Mouse (Mus musculus): ENCODE results near the gene Panx1. TPM values are rescaled to one million over a fixed set of nuclear protein-coding genes. Genes with fewer than 3 reads are reported as not detected.

The Panx1 gene
- polyA plus RNA-seq, 1 experiment from 2014 or later, result 30.3 TPM

DNA sequence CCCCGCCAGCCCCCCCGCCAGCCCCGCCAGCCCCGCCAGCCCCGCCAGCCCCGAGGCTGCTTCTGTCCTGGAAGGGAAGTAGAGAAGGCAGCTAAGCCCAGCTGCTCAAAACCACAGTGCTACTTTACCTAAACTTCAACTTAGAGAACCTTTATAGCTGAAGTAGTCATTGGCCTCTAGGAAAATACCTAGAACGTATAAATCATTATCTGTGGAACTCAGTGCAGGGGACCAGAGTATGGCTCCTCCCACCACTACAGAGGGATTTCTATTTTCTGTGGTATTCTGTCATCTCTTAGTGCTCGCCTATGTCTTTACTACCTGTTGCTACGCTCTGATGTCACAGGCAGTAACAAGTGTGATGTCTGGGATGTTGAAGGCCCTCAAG lies 41.0 kb downstream of the Panx1 start:
- no peak overlapping the region for H3K27ac ChIP-seq (ENCODE audit: low read length)
- 60% methylated on average over 9 of the region's 9 CpGs for WGBS

DNA sequence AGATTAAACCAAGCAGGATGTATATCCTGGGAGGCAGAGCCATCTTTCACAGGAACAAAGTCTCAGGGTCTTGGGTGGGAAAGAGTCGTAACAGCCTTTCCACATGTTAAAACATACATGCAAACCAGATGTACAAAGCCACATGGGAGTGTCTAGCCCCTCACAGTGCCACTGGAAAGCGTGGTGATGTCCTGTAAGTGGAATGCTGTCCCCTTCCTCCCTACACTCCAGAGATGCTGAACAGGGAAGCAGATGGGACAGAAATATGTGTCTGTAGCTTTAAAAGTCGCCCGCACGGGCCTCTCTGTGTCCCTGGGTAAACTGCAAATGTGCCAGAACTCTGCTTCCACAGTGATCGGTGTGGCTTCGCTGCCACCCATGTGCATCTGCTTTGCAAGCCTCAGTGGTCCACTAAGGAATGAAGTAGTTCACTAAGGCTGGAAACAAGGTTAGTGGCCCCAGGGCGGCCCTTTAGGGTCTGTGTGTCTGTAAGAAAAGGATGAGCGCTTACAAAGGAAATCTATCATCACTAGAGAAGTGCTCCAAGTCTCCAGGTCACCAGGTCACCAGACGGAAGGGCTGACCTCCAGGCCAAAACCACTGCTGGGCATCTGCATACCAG lies 41.5 kb downstream of the Panx1 start:
- ATAC-seq, result no peak
- WGBS, result 50% methylated on average over 10 of the region's 10 CpGs

More for the DNA sequence above, 41.0 kb downstream of the Panx1 start:
- Histone ChIP-seq H3K9me3 (ENCODE audit: control insufficient read depth, low read length) (no peaks in the 10 kb centered on the region), H3K4me3 (ENCODE audit: low read length) (no peak overlapping the region), H3K4me1 (ENCODE audit: control insufficient read depth, insufficient read depth, low read length) (no peaks in the 10 kb centered on the region), H3K4me2 (ENCODE audit: low read depth, low read length) (no peak overlapping the region), H3K9ac (ENCODE audit: low read depth, low read length) (no peak overlapping the region), H3K36me3 (ENCODE audit: control insufficient read depth, insufficient read depth, low read length) (no peaks in the 10 kb centered on the region), H3K27me3 (replicated peaks; ENCODE audit: control insufficient read depth, insufficient read depth, low read length) (no peaks in the 10 kb centered on the region)
- ATAC-seq, result no peak

GRCm38 (mm10) chr9:15002995-15003613 lies 42.2 kb downstream of the Panx1 start:
- ATAC-seq, result no peak
- H3K4me1 ChIP-seq (ENCODE audit: control insufficient read depth, insufficient read depth, low read length), result no peaks in the 10 kb centered on the region
- H3K9me3 ChIP-seq (ENCODE audit: control insufficient read depth, low read length), result no peaks in the 10 kb centered on the region
- no peaks in the 10 kb centered on the region for H3K27me3 ChIP-seq (replicated peaks; ENCODE audit: control insufficient read depth, insufficient read depth, low read length)
- 53% methylated on average over 6 of the region's 6 CpGs for WGBS
- no peak overlapping the region for H3K4me2 ChIP-seq (ENCODE audit: low read depth, low read length)
- no peak overlapping the region for H3K4me3 ChIP-seq (ENCODE audit: low read length)
- H3K9ac ChIP-seq (ENCODE audit: low read depth, low read length), result no peak overlapping the region
- H3K27ac ChIP-seq (ENCODE audit: low read length), result no peak overlapping the region
- H3K36me3 ChIP-seq (ENCODE audit: control insufficient read depth, insufficient read depth, low read length), result no peaks in the 10 kb centered on the region

More for the DNA sequence above, 41.5 kb downstream of the Panx1 start:
- Histone ChIP-seq H3K4me1 (ENCODE audit: control insufficient read depth, insufficient read depth, low read length) (no peaks in the 10 kb centered on the region), H3K4me2 (ENCODE audit: low read depth, low read length) (no peak overlapping the region), H3K27me3 (replicated peaks; ENCODE audit: control insufficient read depth, insufficient read depth, low read length) (no peaks in the 10 kb centered on the region), H3K36me3 (ENCODE audit: control insufficient read depth, insufficient read depth, low read length) (no peaks in the 10 kb centered on the region), H3K27ac (ENCODE audit: low read length) (no peak overlapping the region), H3K4me3 (ENCODE audit: low read length) (no peak overlapping the region), H3K9ac (ENCODE audit: low read depth, low read length) (no peak overlapping the region), H3K9me3 (ENCODE audit: control insufficient read depth, low read length) (no peaks in the 10 kb centered on the region)

- no peaks in the 10 kb centered on the region for H3K9me3 ChIP-seq (ENCODE audit: control insufficient read depth, low read length)
- no peak for ATAC-seq
- H3K4me1 ChIP-seq (ENCODE audit: control insufficient read depth, insufficient read depth, low read length), result no peaks in the 10 kb centered on the region
- no peak overlapping the region for H3K4me2 ChIP-seq (ENCODE audit: low read depth, low read length)
- no peak overlapping the region for H3K9ac ChIP-seq (ENCODE audit: low read depth, low read length)
- H3K27me3 ChIP-seq (replicated peaks; ENCODE audit: control insufficient read depth, insufficient read depth, low read length), result no peaks in the 10 kb centered on the region
- H3K36me3 ChIP-seq (ENCODE audit: control insufficient read depth, insufficient read depth, low read length), result no peaks in the 10 kb centered on the region
- WGBS, result 88% methylated on average over 9 of the region's 9 CpGs
- no peak overlapping the region for H3K27ac ChIP-seq (ENCODE audit: low read length)
- H3K4me3 ChIP-seq (ENCODE audit: low read length), result no peak overlapping the region
Observed at GRCm38 (mm10) chr9:14998790-14999189, 46.5 kb downstream of the Panx1 start.

DNA sequence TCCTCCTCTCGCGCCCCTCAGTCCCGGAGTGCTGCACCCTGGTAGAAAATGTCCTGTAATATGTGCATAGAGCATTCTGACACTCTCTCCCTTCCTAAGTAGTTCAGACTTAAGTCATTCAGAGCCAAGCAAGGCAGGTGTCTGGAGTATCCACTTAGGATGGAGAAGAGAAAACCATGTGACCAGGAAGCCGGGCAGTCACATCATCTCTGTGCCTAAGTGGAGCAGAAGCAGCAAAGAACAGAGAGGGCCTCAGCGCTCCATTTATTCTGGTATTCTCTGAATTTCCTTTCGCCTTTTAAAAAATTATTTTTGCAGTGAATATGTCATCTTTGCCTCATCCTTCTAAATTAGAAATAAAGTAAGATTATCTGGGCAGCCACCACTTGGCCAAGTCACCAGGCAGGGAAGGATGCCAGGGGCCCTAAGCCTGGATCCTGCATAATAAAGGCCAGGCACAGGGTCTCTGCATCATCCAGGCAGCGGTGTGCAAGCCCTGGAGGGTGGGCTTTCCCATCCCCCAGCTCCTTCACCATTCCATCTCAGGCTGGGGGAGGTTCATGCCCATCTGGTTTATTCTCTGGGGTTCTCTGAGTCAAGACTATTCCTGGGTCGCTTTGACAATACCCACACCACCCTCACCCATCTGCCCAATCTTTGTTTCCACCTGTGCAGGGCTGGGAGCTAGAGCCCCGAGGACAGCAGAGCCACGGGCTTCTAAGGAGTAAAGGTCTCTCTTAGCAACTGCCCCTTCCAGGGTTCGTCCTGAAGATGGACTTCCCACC lies 47.8 kb downstream of the Panx1 start:
- no peak overlapping the region for H3K4me2 ChIP-seq (ENCODE audit: low read depth, low read length)
- no peak overlapping the region for H3K27ac ChIP-seq (ENCODE audit: low read length)
- H3K9ac ChIP-seq (ENCODE audit: low read depth, low read length), result no peak overlapping the region
- H3K4me1 ChIP-seq (ENCODE audit: control insufficient read depth, insufficient read depth, low read length), result no peaks in the 10 kb centered on the region
- H3K36me3 ChIP-seq (ENCODE audit: control insufficient read depth, insufficient read depth, low read length), result no peaks in the 10 kb centered on the region
- WGBS, result 76% methylated on average over 11 of the region's 11 CpGs
- no peaks in the 10 kb centered on the region for H3K27me3 ChIP-seq (replicated peaks; ENCODE audit: control insufficient read depth, insufficient read depth, low read length)
- no peaks in the 10 kb centered on the region for H3K9me3 ChIP-seq (ENCODE audit: control insufficient read depth, low read length)
- ATAC-seq, result no peak
- no peak overlapping the region for H3K4me3 ChIP-seq (ENCODE audit: low read length)

DNA sequence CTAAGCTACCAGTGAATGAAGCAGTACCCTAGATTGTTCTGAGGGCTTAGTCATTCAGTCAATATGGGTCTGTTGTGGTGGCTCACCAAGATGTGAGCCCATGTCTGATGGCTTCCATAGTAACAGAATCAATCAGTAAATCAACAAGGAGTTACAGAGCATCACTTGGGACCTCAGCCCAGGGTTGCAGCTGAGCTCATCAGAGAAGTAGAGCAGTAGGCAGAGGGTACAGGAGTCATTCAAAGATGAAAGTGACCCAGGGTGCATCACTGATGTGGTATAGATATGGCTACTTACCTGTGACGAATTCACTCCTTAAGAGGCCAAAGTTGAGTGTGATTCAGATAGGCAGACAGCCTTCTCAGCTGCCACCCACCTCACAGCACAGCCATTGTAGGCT lies 49.8 kb downstream of the Panx1 start:
- H3K9me3 ChIP-seq (ENCODE audit: control insufficient read depth, low read length), result no peaks in the 10 kb centered on the region
- 73% methylated on average over 1 of the region's 1 CpGs for WGBS
- no peaks in the 10 kb centered on the region for H3K27me3 ChIP-seq (replicated peaks; ENCODE audit: control insufficient read depth, insufficient read depth, low read length)
- H3K4me2 ChIP-seq (ENCODE audit: low read depth, low read length), result no peak overlapping the region
- no peaks in the 10 kb centered on the region for H3K36me3 ChIP-seq (ENCODE audit: control insufficient read depth, insufficient read depth, low read length)
- no peak overlapping the region for H3K9ac ChIP-seq (ENCODE audit: low read depth, low read length)
- no peak for ATAC-seq
- H3K27ac ChIP-seq (ENCODE audit: low read length), result no peak overlapping the region
- no peak overlapping the region for H3K4me3 ChIP-seq (ENCODE audit: low read length)
- no peaks in the 10 kb centered on the region for H3K4me1 ChIP-seq (ENCODE audit: control insufficient read depth, insufficient read depth, low read length)

DNA sequence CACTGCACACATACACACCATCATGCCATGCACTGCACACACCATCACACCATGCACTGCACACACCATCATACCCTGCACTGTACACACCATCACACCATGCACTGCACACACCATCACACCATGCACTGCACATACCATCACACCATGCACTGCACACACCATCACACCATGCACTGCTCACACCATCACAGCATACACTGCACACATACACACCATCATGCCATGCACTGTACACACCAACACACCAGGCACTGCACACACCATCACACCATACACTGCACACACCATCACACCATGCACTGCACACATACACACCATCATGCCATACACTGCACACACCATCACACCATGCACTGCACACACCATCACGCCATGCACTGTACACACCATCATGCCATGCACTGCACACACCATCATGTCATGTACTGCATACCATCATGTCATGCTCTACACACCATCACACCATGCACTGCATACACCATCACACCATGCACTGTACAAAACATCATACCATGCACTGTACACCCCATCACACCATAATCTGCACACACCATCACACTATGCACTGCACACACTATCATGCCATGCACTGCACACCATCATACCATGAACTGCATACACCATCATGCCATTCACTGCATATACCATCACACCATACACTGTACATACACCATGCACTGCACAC lies 56.5 kb downstream of the Panx1 start:
- Histone ChIP-seq H3K4me2 (ENCODE audit: low read depth, low read length) (no peak overlapping the region), H3K4me1 (ENCODE audit: control insufficient read depth, insufficient read depth, low read length) (no peaks in the 10 kb centered on the region), H3K36me3 (ENCODE audit: control insufficient read depth, insufficient read depth, low read length) (no peaks in the 10 kb centered on the region), H3K4me3 (ENCODE audit: low read length) (no peak overlapping the region), H3K9ac (ENCODE audit: low read depth, low read length) (no peak overlapping the region), H3K27ac (ENCODE audit: low read length) (no peak overlapping the region), H3K27me3 (replicated peaks; ENCODE audit: control insufficient read depth, insufficient read depth, low read length) (no peaks in the 10 kb centered on the region), H3K9me3 (ENCODE audit: control insufficient read depth, low read length) (no peaks in the 10 kb centered on the region)
- no peak for ATAC-seq
- 92% methylated on average over 1 of the region's 1 CpGs for WGBS

GRCm38 (mm10) chr9:14983141-14983540 lies 62.1 kb downstream of the Panx1 start:
- Histone ChIP-seq H3K9ac (ENCODE audit: low read depth, low read length) (no peak overlapping the region), H3K4me1 (ENCODE audit: control insufficient read depth, insufficient read depth, low read length) (no peaks in the 10 kb centered on the region)
- WGBS, result 57% methylated on average over 3 of the region's 3 CpGs

GRCm38 (mm10) chr9:14982683-14983082 lies 62.6 kb downstream of the Panx1 start:
- no peaks in the 10 kb centered on the region for H3K9me3 ChIP-seq (ENCODE audit: control insufficient read depth, low read length)
- ATAC-seq, result no peak
- no peak overlapping the region for H3K4me3 ChIP-seq (ENCODE audit: low read length)
- no peaks in the 10 kb centered on the region for H3K36me3 ChIP-seq (ENCODE audit: control insufficient read depth, insufficient read depth, low read length)
- no peak overlapping the region for H3K27ac ChIP-seq (ENCODE audit: low read length)
- no peaks in the 10 kb centered on the region for H3K27me3 ChIP-seq (replicated peaks; ENCODE audit: control insufficient read depth, insufficient read depth, low read length)
- no peak overlapping the region for H3K9ac ChIP-seq (ENCODE audit: low read depth, low read length)
- no peak overlapping the region for H3K4me2 ChIP-seq (ENCODE audit: low read depth, low read length)
- no peaks in the 10 kb centered on the region for H3K4me1 ChIP-seq (ENCODE audit: control insufficient read depth, insufficient read depth, low read length)

More at GRCm38 (mm10) chr9:14983141-14983540, 62.1 kb downstream of the Panx1 start:
- Histone ChIP-seq H3K36me3 (ENCODE audit: control insufficient read depth, insufficient read depth, low read length) (no peaks in the 10 kb centered on the region), H3K4me3 (ENCODE audit: low read length) (no peak overlapping the region), H3K27me3 (replicated peaks; ENCODE audit: control insufficient read depth, insufficient read depth, low read length) (no peaks in the 10 kb centered on the region), H3K27ac (ENCODE audit: low read length) (no peak overlapping the region), H3K9me3 (ENCODE audit: control insufficient read depth, low read length) (no peaks in the 10 kb centered on the region), H3K4me2 (ENCODE audit: low read depth, low read length) (no peak overlapping the region)
- no peak for ATAC-seq

All from intestine, embryonic 16.5 days (tissue).